Mouse (Mus musculus) ovary, postnatal 14 days (tissue): ENCODE results near the gene Pcbd2.
"Not testable (repeated sequence)": the region's sequence is repeated elsewhere in the genome, so short reads cannot be mapped to it uniquely, and the experiment has no call there.

Source experiments
- DNase-seq: peaks from one replicate; pipeline ENCODE4 v3.0.0; 2022; ENCODE audit warnings: low spot score

Gene Pcbd2

GRCm38 (mm10) chr13:55727120-55727838, at the start of gene Pcbd2:
Gene Pcbd2, plus strand, starts transcription at chr13:55727368.
- peak; percentile 82 for DNase-seq

- DNase-seq = no peak
These were observed 45.0 kb upstream of the Pcbd2 start for GRCm38 (mm10) chr13:55682201-55682600.

- no peak for DNase-seq
These were observed 43.6 kb upstream of the Pcbd2 start for GRCm38 (mm10) chr13:55683581-55683980.

GRCm38 (mm10) chr13:55686107-55686633, 41.0 kb upstream of the Pcbd2 start:
- no peak for DNase-seq

GRCm38 (mm10) chr13:55687927-55688602, 39.1 kb upstream of the Pcbd2 start:
- DNase-seq = no peak

GRCm38 (mm10) chr13:55692535-55693242, 34.5 kb upstream of the Pcbd2 start, which contains the start of gene B230219D22Rik:
Gene B230219D22Rik, plus strand, starts transcription at chr13:55693124.
- peak; percentile 80 for DNase-seq

GRCm38 (mm10) chr13:55693243-55693721, 33.9 kb upstream of the Pcbd2 start:
- no peak for DNase-seq

GRCm38 (mm10) chr13:55694110-55694509, 33.1 kb upstream of the Pcbd2 start:
- no peak for DNase-seq

- not testable (repeated sequence) for DNase-seq
These were observed 31.2 kb upstream of the Pcbd2 start for GRCm38 (mm10) chr13:55695989-55696388.

- no peak for DNase-seq
These were observed 22.9 kb upstream of the Pcbd2 start for GRCm38 (mm10) chr13:55704301-55704700.

GRCm38 (mm10) chr13:55712846-55713245, 14.3 kb upstream of the Pcbd2 start:
- DNase-seq = no peak

GRCm38 (mm10) chr13:55714501-55715166, 12.5 kb upstream of the Pcbd2 start, which contains the start of gene Txndc15:
Gene Txndc15, plus strand, starts transcription at chr13:55714650.
- DNase-seq = peak; percentile 89

GRCm38 (mm10) chr13:55715167-55715512, 12.0 kb upstream of the Pcbd2 start:
- DNase-seq = no peak

GRCm38 (mm10) chr13:55715908-55716510, 11.2 kb upstream of the Pcbd2 start:
- no peak for DNase-seq

GRCm38 (mm10) chr13:55721516-55721915, 5.7 kb upstream of the Pcbd2 start:
- DNase-seq = no peak

GRCm38 (mm10) chr13:55721995-55722394, 5.2 kb upstream of the Pcbd2 start:
- DNase-seq = no peak

GRCm38 (mm10) chr13:55726598-55727119, 509 bp upstream of the Pcbd2 start:
- DNase-seq = no peak

- peak; percentile 64 for DNase-seq
These were observed 671 bp downstream of the Pcbd2 start for GRCm38 (mm10) chr13:55727839-55728238.

GRCm38 (mm10) chr13:55730716-55731115, 3.5 kb downstream of the Pcbd2 start:
- no peak for DNase-seq

- no peak for DNase-seq
These were observed 5.0 kb downstream of the Pcbd2 start for GRCm38 (mm10) chr13:55732121-55732520.
